Mouse (Mus musculus) neutrophil, adult 59 days (primary cell): ENCODE results near the gene Gucd1. TPM values are rescaled to one million over a fixed set of nuclear protein-coding genes. Genes with fewer than 3 reads are reported as not detected.

Experiments used
- total RNA-seq, 2 experiments: library from RNA; stranded (reverse); gene quantifications; 1 replicate in 1 of 2; 2 replicates in 1 of 2; pipeline ENCODE4 v1.2.4; 2023

Gucd1 gene
- 10 to 100 TPM; 56.1 to 59.0 TPM for total RNA-seq

DNA sequence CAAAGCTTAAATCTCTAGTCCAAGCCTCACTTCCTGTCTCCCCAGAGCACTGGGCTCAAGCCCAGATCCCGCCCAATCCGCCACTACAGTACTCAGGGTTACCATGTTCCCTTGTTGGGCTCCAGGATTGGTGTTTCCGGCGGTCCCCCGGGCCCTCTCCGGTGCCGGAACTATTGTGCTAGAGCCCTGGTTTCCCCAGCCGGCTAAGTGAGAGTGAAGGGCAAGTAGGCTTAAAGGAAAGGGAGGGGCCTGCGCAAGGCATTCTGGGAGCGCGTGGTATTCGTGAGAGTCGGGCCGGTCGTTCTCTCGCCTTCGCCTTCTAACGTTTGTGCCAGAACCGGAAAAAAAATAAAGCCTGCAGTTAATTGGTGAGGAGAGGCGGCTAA is at the start of gene Gucd1:
Gucd1 (minus strand) TSS at position 215 of the 386 bp plus-strand sequence.

DNA sequence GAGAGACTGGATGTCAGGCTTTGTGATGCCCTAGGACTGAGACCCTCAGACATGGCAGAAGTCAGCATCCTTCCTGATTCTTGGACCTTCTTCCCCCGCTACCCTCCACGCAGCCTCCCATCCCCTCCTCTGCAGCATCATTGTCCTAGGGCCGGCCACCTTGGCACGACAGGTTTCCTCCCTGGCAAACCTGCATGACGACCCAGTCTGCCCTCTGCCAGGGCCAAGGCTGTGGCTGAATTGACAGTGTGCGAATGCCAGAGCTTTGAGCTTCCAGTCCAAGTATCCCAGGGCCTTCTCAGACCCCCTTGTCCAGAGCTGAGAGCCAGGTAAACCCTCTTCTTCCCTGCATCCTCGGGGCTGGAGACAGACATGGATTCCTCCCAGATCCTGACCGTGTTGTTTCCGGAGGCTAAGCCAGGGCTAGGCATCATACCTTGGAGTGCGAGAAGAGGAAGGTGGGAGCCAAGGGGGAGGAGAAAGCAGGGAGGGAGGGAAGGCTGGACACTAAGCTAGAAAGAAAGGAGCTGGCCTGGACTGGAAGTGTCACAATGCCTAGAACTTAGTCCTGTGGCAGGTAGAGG is 43.4 kb upstream of the Gucd1 start, which contains the start of gene Ggt1:
Ggt1 (plus strand) TSS at position 534 of the 584 bp plus-strand sequence.

DNA sequence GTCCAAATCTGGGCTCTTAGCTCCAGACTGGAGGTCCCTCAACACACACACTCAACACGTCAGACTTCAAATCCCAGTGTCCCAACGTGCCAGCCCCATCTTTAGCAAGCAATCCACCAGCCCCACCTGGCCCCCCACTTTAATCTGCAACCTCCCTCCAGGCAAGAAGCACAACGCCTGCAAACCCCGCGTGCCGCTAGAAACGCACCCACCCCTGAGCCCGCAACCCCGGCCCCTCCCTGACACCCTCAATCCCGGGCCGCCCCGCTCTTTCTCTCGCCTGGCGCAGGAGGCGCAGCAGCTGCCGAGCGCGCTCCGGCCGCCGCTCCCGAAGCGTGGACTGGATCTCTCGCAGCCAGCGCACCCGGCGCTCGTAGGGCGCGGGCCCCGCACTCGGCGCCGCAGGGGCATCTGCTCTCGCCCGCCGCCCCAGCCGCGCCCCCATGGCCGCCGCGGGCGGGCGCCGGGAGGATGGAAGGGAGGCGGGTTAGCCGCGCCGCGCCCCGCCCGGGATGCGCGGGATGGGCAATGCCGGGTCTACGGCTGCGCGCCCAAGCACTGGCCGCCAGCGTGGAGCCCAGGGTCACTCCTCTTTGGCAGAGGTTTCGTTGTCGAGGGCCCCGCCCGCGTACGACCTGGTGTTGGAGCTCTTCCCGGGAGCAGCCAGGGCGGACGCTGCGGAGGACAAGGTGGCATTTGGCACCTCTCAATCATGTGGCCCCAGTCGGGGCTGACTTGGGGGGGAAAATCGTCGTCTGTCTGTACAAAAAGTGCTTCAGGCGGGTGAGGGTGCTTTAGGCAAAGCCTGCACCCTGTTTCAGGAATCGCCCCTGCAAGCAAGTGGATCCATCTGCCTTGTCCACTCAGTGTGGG is 42.1 kb upstream of the Gucd1 start, which contains the start of gene Lrrc75b:
Lrrc75b (minus strand) TSS at position 655 of the 873 bp plus-strand sequence.

DNA sequence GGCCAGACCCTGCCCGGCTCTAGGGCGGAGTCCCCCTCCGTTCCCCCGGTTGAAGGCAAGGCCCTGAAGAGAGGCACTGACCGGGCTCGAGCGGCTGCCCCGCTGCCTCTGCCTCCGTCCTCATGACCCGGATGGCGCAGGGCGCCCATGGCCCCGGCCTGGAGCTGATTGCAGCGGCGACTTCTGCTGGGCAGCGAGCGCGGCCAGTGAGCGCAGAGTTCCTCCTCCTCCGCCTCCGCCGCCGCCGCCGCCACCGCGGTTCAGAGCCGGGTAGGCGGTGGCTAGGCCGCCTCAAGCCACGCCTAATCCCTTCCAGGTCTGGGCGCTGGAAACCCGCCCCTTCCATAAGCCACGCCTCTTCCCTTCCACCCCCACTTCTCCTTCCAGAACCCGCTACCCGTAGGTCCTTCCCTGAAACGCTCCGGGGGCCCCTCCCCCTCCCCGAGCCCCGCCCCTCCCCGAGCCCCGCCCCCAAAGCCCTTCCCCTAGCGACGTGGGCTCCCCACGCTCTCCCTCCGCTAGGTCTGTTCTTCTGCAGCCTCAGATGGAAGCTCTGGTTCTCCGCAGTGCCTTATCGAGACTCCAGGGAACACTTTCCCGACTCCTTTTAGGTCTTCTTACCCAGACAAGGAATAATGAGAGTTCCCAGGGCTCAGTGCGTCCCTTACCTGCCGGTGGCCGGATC is 557 bp downstream of the Gucd1 start, which contains the start of gene Snrpd3:
Snrpd3 (plus strand) TSS at position 479 of the 685 bp plus-strand sequence.

DNA sequence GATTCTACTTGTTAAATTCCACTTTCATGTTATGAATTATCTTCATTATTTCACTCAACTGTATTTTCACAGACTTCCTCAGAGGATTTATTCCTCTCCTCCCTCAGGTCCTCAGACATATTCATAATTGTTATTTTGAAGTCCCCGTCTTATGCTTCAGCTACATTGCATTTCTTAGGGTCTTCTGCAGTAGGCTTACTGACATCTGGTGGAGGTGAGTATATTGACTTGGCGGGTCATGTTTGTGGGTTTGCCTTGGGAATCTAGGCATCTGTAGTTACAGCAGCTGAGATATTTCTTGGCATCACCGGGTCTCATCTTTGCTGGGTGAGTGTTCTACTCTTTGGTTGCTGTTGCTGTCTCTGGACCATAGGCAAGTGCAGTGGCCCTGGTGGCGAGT is 116.8 kb downstream of the Gucd1 start, which contains the start of gene Upb1:
Upb1 (plus strand) TSS at position 158 of the 400 bp plus-strand sequence.

DNA sequence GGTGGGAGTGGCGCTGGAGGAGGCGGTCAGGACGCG is 201.1 kb downstream of the Gucd1 start, which contains the start of gene Adora2a:
Adora2a (plus strand) TSS at position 6 of the 36 bp plus-strand sequence.

Other genes starting within 250 kb of the Gucd1 start
- gene Adora2a, start 201.1 kb downstream of the Gucd1 start, total RNA-seq: 1 to 10 TPM; 2.9 to 4.3 TPM
- gene Upb1, start 116.9 kb downstream of the Gucd1 start, total RNA-seq: 1 to 10 TPM; 2.3 to 2.4 TPM
- 10 to 100 TPM; 54.4 to 59.8 TPM for gene Snrpd3, start 421 bp downstream of the Gucd1 start, total RNA-seq
- 1 to 10 TPM; 4.2 to 5.8 TPM for gene Lrrc75b, start 42.4 kb upstream of the Gucd1 start, total RNA-seq
- 1 to 10 TPM; 9.2 to 9.8 TPM for gene Ggt1, start 43.6 kb upstream of the Gucd1 start, total RNA-seq
- 10 to 100 TPM; 23.6 to 28.5 TPM for gene Ggt5, start 71.4 kb upstream of the Gucd1 start, total RNA-seq
- under 1 TPM; 0.88 to 0.89 TPM for gene Susd2, start 126.0 kb upstream of the Gucd1 start, total RNA-seq
- 10 to 100 TPM; 64.4 to 64.5 TPM for gene Cabin1, start 246.4 kb upstream of the Gucd1 start, total RNA-seq